Mouse (Mus musculus) megakaryocyte, embryonic 14.5 days (primary cell): ENCODE results near the gene Dop1b. TPM values are rescaled to one million over a fixed set of nuclear protein-coding genes. Genes with fewer than 3 reads are reported as not detected.
"Not testable (repeated sequence)": the region's sequence is repeated elsewhere in the genome, so short reads cannot be mapped to it uniquely, and the experiment has no call there.

ENCODE experiments used
- H3K27me3 ChIP-seq: replicated peaks from 2 replicates; pipeline ENCODE3; 2012; ENCODE audit warnings: inconsistent platforms
- H3K36me3 ChIP-seq: replicated peaks from 2 replicates; pipeline ENCODE3; 2012; ENCODE audit warnings: low read length, inconsistent platforms, mixed read lengths
- H3K4me1 ChIP-seq: 2 replicates; pipeline ENCODE4 v1.6.1; 2012; ENCODE audit warnings: inconsistent platforms
- H3K4me3 ChIP-seq: replicated peaks from 2 replicates; pipeline ENCODE3; 2012; ENCODE audit warnings: moderate library complexity, mild to moderate bottlenecking, inconsistent platforms
- H3K9me3 ChIP-seq: 2 replicates; pipeline ENCODE4 v1.6.1; 2012; ENCODE audit warnings: inconsistent platforms
- FLI1 ChIP-seq: IDR thresholded peaks from 2 replicates; pipeline ENCODE4 v1.6.1; 2012; ENCODE audit warnings: low read length, inconsistent platforms, mixed read lengths
- GATA1 ChIP-seq: IDR thresholded peaks from 3 replicates; pipeline ENCODE4 v1.6.1; 2012; ENCODE audit warnings: mixed read lengths, low read length, inconsistent platforms, borderline replicate concordance
- polyA plus RNA-seq: library from polyadenylated mRNA; stranded (reverse); fragments of >175 nt; gene quantifications from 2 replicates; pipeline ENCODE4 v1.2.3, GENCODE M21; 2012; ENCODE audit warnings: low replicate concordance; ENCODE audit not compliant: insufficient read depth

The Dop1b gene
- polyA plus RNA-seq, 1 experiment = 15.5 TPM

GRCm38 (mm10) chr16:93799071-93799470, 87.4 kb downstream of the Dop1b start:
- Histone ChIP-seq H3K36me3 (peaks cover 35% of the 10 kb centered on the region), H3K27me3 (peaks cover 37% of the 10 kb centered on the region), H3K4me1 (peaks cover 6% of the 10 kb centered on the region; the same call in 1 of the 2 replicates), H3K4me3 (no peak overlapping the region), H3K9me3 (no peaks in the 10 kb centered on the region)
- TF ChIP-seq GATA1 (no peak), FLI1 (no peak)

GRCm38 (mm10) chr16:93799936-93800335, 88.2 kb downstream of the Dop1b start:
- H3K27me3 ChIP-seq = peaks cover 35% of the 10 kb centered on the region
- peaks cover 36% of the 10 kb centered on the region for H3K36me3 ChIP-seq
- H3K9me3 ChIP-seq = no peaks in the 10 kb centered on the region
- no peak overlapping the region for H3K4me3 ChIP-seq
- TF ChIP-seq FLI1 (no peak), GATA1 (no peak)
- peaks cover 10% of the 10 kb centered on the region; the same call in 1 of the 2 replicates for H3K4me1 ChIP-seq

- peaks cover 36% of the 10 kb centered on the region for H3K4me1 ChIP-seq
- no peak overlapping the region for H3K4me3 ChIP-seq
- peaks cover 72% of the 10 kb centered on the region for H3K36me3 ChIP-seq
- no peaks in the 10 kb centered on the region for H3K27me3 ChIP-seq
- TF ChIP-seq FLI1 (no peak), GATA1 (no peak)
- H3K9me3 ChIP-seq = peaks cover 15% of the 10 kb centered on the region
Measured at GRCm38 (mm10) chr16:93807167-93807566, 95.5 kb downstream of the Dop1b start.

GRCm38 (mm10) chr16:93807961-93808554, 96.4 kb downstream of the Dop1b start:
- Histone ChIP-seq H3K27me3 (no peaks in the 10 kb centered on the region), H3K9me3 (peaks cover 19% of the 10 kb centered on the region), H3K4me3 (no peak overlapping the region), H3K4me1 (peaks cover 36% of the 10 kb centered on the region), H3K36me3 (peaks cover 76% of the 10 kb centered on the region)
- no peak for TF ChIP-seq GATA1
- no peak for TF ChIP-seq FLI1

- peaks cover 37% of the 10 kb centered on the region for H3K4me1 ChIP-seq
- peaks cover 19% of the 10 kb centered on the region for H3K36me3 ChIP-seq
- no peaks in the 10 kb centered on the region for H3K27me3 ChIP-seq
- H3K9me3 ChIP-seq = peaks cover 15% of the 10 kb centered on the region
- TF ChIP-seq FLI1 = no peak
- TF ChIP-seq GATA1 = no peak
- H3K4me3 ChIP-seq = peak overlapping the region; percentile 92
Measured at GRCm38 (mm10) chr16:93815856-93816736, 104.4 kb downstream of the Dop1b start.

GRCm38 (mm10) chr16:93816861-93817260, 105.2 kb downstream of the Dop1b start:
- Histone ChIP-seq H3K27me3 (no peaks in the 10 kb centered on the region), H3K4me3 (peak overlapping the region; percentile 92), H3K9me3 (peaks cover 9% of the 10 kb centered on the region), H3K36me3 (peaks cover 11% of the 10 kb centered on the region), H3K4me1 (peaks cover 37% of the 10 kb centered on the region)
- TF ChIP-seq FLI1 = no peak
- no peak for TF ChIP-seq GATA1

GRCm38 (mm10) chr16:93817371-93817770, 105.7 kb downstream of the Dop1b start:
- Histone ChIP-seq H3K4me3 (peak overlapping the region; percentile 92), H3K27me3 (no peaks in the 10 kb centered on the region), H3K4me1 (peaks cover 37% of the 10 kb centered on the region), H3K36me3 (peaks cover 6% of the 10 kb centered on the region), H3K9me3 (peaks cover 7% of the 10 kb centered on the region)
- TF ChIP-seq FLI1 = no peak

- peak overlapping the region; percentile 78 for H3K4me3 ChIP-seq
- no peak for TF ChIP-seq FLI1
- TF ChIP-seq GATA1 = no peak
- H3K9me3 ChIP-seq = peaks cover 12% of the 10 kb centered on the region
- H3K36me3 ChIP-seq = peaks cover 3% of the 10 kb centered on the region
- H3K4me1 ChIP-seq = peaks cover 37% of the 10 kb centered on the region
- H3K27me3 ChIP-seq = no peaks in the 10 kb centered on the region
Measured at GRCm38 (mm10) chr16:93818691-93819324, 107.1 kb downstream of the Dop1b start.

- Histone ChIP-seq H3K36me3 (no peaks in the 10 kb centered on the region), H3K4me3 (peak overlapping the region; percentile 4), H3K9me3 (peaks cover 18% of the 10 kb centered on the region), H3K4me1 (peaks cover 37% of the 10 kb centered on the region), H3K27me3 (no peaks in the 10 kb centered on the region)
- TF ChIP-seq FLI1 (no peak), GATA1 (no peak)
Measured at GRCm38 (mm10) chr16:93819325-93819696, 107.6 kb downstream of the Dop1b start.

- H3K36me3 ChIP-seq = no peaks in the 10 kb centered on the region
- H3K4me1 ChIP-seq = peaks cover 37% of the 10 kb centered on the region
- no peak for TF ChIP-seq GATA1
- no peak for TF ChIP-seq FLI1
- peaks cover 24% of the 10 kb centered on the region for H3K9me3 ChIP-seq
- H3K27me3 ChIP-seq = no peaks in the 10 kb centered on the region
- no peak overlapping the region for H3K4me3 ChIP-seq
Measured at GRCm38 (mm10) chr16:93820040-93820439, 108.3 kb downstream of the Dop1b start.

- H3K4me3 ChIP-seq = no peak overlapping the region
- H3K9me3 ChIP-seq = peaks cover 36% of the 10 kb centered on the region
- H3K36me3 ChIP-seq = no peaks in the 10 kb centered on the region
- H3K27me3 ChIP-seq = no peaks in the 10 kb centered on the region
- TF ChIP-seq FLI1 = no peak
- no peak for TF ChIP-seq GATA1
- H3K4me1 ChIP-seq = peaks cover 25% of the 10 kb centered on the region
Measured at GRCm38 (mm10) chr16:93821706-93822105, 110.0 kb downstream of the Dop1b start.

- Histone ChIP-seq H3K4me1 (peaks cover 18% of the 10 kb centered on the region), H3K9me3 (peaks cover 36% of the 10 kb centered on the region)
- not testable (repeated sequence) for H3K4me3 ChIP-seq, H3K36me3 ChIP-seq, H3K27me3 ChIP-seq
Measured at GRCm38 (mm10) chr16:93822433-93823225, 110.9 kb downstream of the Dop1b start.
